Mouse (Mus musculus) olfactory bulb, adult 2 months (tissue): ENCODE measurements around the gene Gtf2h5.

Experiments used
- CTCF ChIP-seq: fragments of 200-500 bp; IDR thresholded peaks from 2 replicates; pipeline ENCODE4 v1.5.1; 2012; ENCODE audit warnings: low read depth, mild to moderate bottlenecking, low read length, moderate library complexity; ENCODE audit not compliant: insufficient read depth
- POLR2A ChIP-seq: fragments of 200-500 bp; IDR thresholded peaks from 2 replicates; pipeline ENCODE4 v1.6.1; 2012; ENCODE audit warnings: mild to moderate bottlenecking, low read depth, low read length, moderate library complexity; ENCODE audit not compliant: insufficient read depth

DNA sequence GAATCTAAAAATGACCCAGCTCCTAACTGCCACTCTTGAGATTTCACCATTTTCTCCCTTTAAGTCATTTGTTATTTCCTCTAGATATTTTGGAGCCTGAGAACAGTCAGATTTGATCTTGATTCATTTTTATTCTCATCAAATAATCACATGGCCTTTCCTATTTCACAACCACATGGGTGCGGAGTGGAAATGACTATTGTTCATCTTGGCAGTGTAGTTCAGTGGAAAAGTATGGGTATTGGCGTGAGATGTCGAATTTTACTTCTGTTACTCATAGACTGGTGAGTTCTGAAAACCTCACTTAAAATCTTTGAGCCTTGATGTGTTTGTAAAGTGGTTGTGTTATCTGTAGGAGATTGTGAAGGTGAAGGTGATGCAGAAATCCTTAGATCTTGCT is 51.5 kb downstream of the Gtf2h5 start:
- TF ChIP-seq CTCF: no peak
- no peak for TF ChIP-seq POLR2A
